Mouse (Mus musculus): Measurements from ENCODE around the gene Nrp2. TPM values are rescaled to one million over a fixed set of nuclear protein-coding genes. Genes with fewer than 3 reads are reported as not detected.
A peak's percentile ranks its signal among the peaks of the same experiment; 100 is the strongest.

The Nrp2 gene
- total RNA-seq, 1 experiment from 2014 or later: 5.0 TPM

DNA sequence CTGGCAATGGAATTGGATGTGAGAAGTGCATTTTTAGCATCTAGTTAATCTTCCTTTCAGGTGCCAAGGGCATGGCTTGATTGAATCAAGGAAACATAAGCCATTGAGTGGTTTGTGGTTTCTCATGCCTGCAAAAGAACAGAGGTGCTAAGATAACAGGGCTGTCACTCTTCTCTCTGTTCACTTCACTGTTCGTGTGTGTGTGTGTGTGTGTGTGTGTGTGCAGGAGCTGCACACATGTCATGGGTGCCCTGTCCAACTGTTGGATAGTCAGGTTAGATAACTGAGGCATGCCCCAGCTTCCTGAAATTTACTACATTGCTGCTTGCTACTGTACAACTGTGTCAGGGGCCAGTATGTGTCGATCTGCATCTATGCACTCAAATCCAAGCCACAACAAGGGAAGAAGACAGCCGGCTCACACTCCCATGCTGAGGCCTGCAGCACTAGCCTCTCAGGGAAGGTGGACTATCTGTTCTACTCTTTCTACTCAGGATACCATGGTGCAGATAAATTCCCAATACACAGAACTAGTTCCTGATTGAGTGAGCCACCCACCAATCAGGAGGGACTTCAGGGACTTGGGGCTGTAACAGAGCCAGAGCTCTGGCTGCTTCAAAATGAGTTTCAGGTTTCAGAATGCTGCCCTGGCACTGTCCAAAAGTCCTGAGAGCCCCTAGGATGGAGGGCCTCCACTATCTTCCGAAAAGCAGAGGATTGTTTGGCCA, 126.8 kb downstream of the Nrp2 start:
- ATAC-seq (replicated peaks; ENCODE audit: insufficient number of reproducible peaks, low FRiP score, low TSS enrichment, poor library complexity, severe bottlenecking): 0 out of 2 replicates have a peak, but pooled peaks have one; percentile 9

DNA sequence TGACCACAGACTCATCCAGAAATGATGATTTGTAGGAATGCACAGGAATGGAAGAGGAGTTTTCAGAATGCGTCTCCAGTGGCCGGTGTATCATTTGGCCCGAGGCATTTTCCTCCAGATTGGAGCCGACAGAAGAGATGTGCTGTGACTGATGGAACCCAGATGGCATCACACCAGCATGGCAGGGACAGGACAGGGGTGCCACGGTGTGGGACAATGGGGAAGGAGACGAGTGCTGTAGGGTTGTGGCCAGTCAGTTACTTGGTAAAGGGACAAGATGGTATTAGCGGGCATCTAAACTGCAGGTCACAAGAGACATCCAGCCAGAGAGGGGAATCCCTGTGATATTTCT, 127.3 kb downstream of the Nrp2 start:
- no peak for ATAC-seq (replicated peaks; ENCODE audit: insufficient number of reproducible peaks, low FRiP score, low TSS enrichment, poor library complexity, severe bottlenecking)

DNA sequence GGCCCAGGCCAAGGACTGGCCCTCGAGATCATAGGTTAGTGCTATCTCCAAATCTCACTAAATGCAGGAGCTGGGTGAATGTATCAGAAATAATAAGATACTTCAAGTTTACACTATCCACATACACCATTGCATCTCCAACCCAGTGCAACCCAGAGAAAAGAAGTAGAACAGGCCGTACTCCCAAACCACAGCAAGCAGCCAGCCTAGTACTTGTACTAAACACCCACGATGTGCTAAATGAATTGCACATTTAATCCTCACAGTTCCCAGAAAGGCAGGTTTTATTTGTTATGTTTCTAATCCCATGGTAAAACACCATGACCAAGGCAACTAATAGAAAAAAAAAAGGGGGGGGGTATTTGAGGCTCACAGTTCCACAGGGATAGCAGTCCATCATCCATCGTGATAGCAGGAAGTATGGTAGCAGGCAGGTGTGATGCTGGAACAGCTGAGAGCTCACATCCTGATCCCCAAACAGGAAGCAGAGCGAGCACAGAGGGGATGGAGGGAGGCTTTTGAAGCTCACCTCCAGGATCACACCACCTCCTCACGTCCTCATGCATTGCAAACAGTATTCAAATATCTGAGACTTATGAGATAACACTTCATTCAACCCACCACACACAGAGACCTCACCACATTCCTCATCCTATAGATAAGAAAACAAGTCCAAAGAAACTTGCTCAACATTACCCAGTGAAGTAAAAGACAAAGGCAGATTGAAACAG, 128.8 kb downstream of the Nrp2 start:
- no peak for ATAC-seq (replicated peaks; ENCODE audit: insufficient number of reproducible peaks, low FRiP score, low TSS enrichment, poor library complexity, severe bottlenecking)

DNA sequence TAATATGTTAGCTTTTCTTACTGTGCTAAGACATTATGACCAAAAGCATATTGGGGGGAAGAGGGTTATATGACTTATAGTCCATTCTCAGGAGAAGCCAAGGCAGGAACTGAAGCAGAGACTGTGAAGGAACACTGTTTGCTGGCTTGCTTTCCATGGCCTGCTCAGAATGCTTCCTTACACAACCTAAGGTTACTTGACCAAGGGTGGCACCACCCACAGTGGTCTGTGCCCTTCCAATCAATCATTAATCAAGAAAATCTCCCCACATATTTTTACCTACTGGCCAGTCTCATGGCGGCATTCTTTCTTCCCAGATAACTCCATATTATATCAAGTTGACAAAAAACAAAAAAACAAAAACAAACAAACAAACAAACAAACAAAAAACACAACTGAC, 130.3 kb downstream of the Nrp2 start:
- no peak for ATAC-seq (replicated peaks; ENCODE audit: insufficient number of reproducible peaks, low FRiP score, low TSS enrichment, poor library complexity, severe bottlenecking)

DNA sequence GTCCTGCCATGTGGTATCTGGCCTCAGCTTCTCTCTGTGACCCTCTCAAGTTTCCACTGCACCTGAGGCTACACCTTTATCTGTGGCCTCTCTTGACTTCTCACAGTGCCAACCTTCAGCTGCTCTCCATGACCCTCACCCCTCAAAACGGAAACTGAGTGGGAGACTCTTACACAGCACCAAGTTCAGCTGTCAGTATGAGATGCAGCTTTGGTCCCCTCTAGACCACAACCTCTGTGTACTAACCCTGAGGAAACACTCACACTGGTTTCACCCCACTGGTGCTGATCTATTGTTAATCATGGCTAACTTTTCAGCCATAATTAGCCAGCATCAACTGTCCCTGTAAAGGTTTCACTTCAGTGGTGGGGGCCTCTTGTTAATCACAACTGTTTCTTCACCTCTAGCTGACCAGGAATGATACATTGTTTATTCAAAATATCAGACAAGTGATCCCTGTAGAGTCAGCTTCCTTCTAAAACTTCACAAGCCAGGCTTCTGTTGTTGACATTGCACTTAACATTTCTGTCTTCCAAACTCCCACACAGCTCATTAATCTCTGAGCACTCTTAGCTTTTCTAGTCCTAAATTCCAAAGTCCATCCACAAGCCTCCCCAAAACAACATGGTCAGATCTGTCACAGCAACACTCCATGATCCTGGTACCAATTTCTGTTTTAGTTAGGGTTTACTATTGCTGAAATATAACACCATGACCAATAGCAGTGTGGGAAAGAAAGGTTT, 131.5 kb downstream of the Nrp2 start:
- ATAC-seq (replicated peaks; ENCODE audit: insufficient number of reproducible peaks, low FRiP score, low TSS enrichment, poor library complexity, severe bottlenecking): no peak

DNA sequence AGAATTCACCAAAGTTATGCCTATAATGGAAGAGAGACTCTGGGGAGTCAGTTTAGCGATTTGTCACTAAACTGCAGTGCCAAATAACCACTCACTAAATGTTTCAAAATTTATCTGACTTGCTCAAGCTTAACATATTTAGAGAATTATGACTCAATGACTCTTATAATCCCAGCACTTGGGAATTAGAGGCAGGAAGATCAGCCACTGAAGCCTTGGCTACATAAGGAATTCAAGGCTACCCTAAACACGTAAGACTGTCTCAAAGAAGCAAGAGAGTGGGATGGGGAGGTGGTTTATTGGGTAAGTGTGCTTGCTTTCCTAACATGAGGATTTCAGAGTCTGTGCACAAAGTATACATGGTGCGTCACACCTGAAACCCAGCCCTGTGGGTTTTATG, 135.0 kb downstream of the Nrp2 start:
- ATAC-seq (replicated peaks; ENCODE audit: insufficient number of reproducible peaks, low FRiP score, low TSS enrichment, poor library complexity, severe bottlenecking): no peak

DNA sequence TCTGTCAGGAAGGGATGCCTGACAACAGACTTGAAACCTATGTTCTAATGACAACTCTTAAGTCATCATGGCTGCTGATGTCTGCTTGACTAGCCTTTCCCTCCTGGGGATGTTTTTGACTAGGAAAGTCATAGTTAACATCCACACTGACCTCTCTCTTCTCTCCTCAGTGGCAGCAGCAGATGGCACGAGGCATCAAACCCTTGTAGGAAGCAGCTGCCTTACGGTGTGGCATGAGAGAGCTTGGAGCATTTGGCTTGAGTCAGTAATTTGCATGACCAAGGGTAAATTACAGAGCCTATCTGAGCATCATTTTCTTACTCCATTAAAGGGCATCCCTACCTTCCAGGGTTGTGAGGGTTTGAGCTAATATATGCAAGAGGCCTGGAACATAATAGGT, 135.5 kb downstream of the Nrp2 start:
- no peak for ATAC-seq (replicated peaks; ENCODE audit: insufficient number of reproducible peaks, low FRiP score, low TSS enrichment, poor library complexity, severe bottlenecking)

DNA sequence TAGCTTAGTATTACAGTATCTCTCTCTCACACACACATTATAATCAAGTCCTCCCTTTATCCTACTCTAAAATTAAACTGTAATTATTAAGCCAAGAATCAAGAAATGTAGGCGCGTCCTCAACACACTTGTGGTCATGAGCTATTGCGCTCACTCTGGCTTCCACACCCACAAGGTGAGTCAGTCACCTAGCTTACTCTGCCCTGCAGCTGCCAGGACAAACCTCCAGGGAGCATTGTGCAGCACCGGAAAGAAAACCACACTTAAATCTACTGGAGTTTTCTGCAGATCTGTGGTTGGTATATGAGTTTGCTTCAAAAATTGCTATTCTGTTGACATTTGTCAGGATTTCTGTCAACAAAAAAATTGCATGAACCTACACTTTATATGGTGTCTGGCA, 140.1 kb downstream of the Nrp2 start:
- no peak for ATAC-seq (replicated peaks; ENCODE audit: insufficient number of reproducible peaks, low FRiP score, low TSS enrichment, poor library complexity, severe bottlenecking)

DNA sequence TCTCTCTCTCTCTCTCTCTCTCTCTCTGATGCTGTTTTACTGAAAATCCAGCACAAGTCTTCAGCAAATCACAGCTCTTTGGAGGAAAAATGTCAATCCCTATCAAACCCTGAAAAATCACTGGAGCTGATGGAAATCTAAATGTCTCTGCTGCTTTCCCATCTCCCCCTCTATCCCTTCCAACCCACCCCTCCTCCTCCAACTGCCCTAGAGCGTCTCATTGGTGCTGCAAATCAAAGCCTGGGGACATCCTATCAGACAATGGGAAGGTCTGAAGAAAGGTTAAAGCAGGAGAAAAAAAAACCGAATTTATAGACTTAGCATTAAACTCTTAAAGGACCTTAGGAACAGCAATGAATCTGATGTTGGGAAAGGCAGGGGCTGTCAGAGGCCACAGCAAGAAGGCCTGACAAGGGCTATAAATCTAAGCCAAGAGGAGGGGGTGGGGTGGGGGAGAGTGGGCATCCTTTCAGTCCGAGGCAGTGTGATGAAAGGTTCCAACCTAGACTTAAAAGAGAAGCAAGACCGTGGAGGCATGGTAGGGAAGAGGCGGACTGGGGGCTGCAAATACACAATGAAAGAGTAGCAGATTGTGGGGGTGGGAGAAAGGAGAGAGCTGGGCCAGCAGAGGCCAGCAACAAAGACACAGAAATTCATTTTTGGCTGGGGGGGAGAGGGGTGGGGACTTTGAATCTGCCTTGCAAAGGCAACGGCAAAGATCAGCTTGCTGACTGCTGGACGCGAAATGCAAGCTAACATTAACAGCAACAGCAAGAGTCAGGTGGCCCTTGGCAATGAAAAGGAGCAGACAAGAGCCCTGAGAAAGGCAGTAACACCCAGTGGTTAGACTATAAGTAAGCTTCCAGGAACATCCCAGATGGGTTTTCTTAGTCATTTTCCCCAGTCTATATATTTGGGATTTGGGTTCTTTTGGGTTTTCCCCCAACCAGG, 148.2 kb downstream of the Nrp2 start:
- no peak for ATAC-seq (replicated peaks; ENCODE audit: insufficient number of reproducible peaks, low FRiP score, low TSS enrichment, poor library complexity, severe bottlenecking)

DNA sequence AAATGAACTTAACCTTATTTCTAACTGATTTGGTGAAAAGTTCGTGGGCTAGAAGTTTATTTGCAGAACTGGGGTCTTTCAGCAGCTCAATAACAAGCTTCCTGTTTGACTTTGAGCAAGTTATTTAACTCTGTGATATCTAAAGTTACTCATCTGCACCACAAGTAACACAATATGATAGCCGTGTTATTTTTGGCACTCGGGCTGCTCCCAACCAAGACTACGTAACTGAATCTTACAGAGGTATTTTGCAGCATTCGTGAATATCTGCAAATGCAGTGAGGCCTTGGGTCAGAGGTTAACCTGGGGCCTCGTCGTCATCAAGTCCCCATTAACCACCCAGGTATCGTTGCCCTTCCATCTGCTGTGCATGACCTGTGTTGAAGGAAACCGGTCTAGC, 150.3 kb downstream of the Nrp2 start:
- ATAC-seq (replicated peaks; ENCODE audit: insufficient number of reproducible peaks, low FRiP score, low TSS enrichment, poor library complexity, severe bottlenecking): no peak

DNA sequence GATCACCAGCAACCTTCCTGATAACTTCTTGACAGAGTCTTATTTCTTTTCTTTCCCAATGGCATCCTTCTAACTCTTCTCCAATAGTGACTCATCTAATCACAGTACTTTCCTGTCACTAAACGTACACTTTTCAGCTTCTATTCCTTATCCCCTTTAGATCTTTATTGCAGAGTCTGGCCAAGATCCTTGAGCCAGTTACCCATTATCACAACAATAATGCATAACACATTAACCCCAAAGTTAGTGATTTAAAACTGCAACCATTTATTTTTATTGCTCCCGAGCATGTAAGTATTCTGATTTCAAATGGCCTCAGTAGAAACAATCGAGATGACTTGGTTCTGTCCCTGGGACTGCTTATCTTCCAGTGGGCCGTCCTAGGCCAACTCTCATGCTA, 150.9 kb downstream of the Nrp2 start:
- ATAC-seq (replicated peaks; ENCODE audit: insufficient number of reproducible peaks, low FRiP score, low TSS enrichment, poor library complexity, severe bottlenecking): no peak

DNA sequence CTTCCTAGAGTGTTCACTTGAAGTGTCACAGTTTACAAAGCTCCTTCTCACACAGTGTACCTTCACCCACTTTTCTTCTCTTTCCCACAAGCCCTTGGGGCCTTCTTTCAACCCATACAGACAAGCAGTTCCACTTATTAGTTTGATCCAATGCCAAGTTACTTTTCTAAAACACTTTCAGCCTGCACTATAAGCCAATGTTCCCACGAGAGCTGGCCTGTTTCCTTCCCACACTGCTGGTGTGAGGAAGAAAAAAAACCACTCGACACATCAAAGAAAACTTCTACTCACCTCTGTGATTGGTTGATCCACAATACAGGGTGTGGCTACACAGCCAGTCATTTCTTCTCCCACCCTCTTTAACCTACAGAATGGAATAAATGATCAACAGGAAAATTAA, 156.0 kb downstream of the Nrp2 start:
- ATAC-seq (replicated peaks; ENCODE audit: insufficient number of reproducible peaks, low FRiP score, low TSS enrichment, poor library complexity, severe bottlenecking): no peak

DNA sequence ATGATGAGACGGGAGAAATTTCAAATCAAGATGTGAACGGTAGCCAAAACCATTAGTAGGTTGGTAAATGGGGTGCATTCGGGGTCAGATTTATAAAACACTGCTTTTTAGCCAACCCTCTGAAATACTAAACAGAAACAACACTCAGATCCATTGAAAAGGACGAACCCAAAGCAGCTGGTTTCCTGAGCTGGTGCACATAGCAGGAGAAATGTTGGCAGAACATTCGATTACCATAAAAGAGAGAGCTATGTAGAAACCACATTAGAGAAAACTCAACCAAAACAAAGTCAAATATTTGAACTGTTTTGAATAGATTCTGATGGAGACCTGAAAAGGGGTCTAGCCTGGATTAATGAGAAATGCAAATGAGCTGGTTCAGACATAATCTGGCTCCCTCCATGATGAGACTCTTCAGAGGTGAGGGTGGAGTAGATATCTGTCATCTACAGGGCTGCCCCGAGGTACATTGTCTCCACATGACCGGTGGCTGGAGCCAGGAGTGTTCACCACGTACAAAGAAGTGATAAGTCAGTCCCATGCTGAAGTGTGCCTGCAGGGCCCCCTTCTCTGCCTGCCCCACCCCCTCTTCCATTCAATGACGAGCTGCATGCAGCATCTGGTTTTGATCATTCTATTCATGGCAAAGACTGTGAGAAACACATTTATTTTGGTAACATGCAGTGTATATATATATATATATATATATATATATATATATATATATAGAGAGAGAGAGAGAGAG, 156.6 kb downstream of the Nrp2 start:
- ATAC-seq (replicated peaks; ENCODE audit: insufficient number of reproducible peaks, low FRiP score, low TSS enrichment, poor library complexity, severe bottlenecking): no peak

DNA sequence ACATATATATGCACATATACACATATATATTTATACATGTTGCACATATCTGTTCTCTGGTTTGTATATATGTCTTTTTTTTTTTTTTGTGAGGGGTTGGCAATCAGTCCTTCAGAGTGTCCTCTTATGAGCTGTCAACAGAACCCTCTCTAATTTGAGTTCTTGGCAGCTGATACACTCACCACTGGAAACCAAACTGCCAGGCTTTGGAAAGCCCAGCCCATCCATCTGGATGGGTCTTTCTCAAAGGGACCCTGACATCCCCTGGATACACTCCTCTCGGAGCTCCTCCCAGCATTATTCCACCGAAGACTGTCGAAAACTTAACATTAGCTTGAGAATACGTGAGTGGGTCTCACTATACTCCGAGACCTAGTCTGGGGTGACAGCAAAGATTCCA, 157.2 kb downstream of the Nrp2 start:
- no peak for ATAC-seq (replicated peaks; ENCODE audit: insufficient number of reproducible peaks, low FRiP score, low TSS enrichment, poor library complexity, severe bottlenecking)

DNA sequence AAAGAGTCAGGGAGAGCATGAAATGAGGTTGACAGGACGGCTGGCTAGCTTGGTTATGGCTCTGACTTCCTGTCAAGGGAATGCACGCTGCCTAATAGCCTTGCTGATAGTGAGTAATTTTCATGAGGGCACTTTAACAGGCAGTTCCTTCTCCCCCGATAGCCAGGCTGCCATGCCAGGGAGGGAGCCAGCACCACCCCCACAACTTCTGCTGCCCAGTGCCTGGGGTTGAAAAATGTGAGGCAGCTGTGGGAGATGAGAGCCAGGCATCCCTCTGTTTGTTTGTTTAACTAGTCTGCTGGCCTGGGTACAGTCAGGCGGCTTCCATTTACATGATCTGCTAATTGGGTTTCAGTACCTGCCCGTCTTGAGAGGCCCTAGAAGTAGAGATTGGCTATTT, 157.7 kb downstream of the Nrp2 start:
- ATAC-seq (replicated peaks; ENCODE audit: insufficient number of reproducible peaks, low FRiP score, low TSS enrichment, poor library complexity, severe bottlenecking): no peak
